Mouse (Mus musculus) 3134 (cell line): Measurements from ENCODE around the gene Exoc7.
"Not testable (repeated sequence)": the region's sequence is repeated elsewhere in the genome, so short reads cannot be mapped to it uniquely, and the experiment has no call there.

ENCODE experiments used
- DNase-seq: peaks from one replicate; pipeline ENCODE4 v3.0.0-alpha.2; 2011; ENCODE audit warnings: low spot score; ENCODE audit not compliant: insufficient read length; ENCODE audit errors: extremely low read depth

Exoc7 gene

GRCm38 (mm10) chr11:116281671-116282070 is 25.4 kb downstream of the Exoc7 start:
- DNase-seq = no peak

DNA sequence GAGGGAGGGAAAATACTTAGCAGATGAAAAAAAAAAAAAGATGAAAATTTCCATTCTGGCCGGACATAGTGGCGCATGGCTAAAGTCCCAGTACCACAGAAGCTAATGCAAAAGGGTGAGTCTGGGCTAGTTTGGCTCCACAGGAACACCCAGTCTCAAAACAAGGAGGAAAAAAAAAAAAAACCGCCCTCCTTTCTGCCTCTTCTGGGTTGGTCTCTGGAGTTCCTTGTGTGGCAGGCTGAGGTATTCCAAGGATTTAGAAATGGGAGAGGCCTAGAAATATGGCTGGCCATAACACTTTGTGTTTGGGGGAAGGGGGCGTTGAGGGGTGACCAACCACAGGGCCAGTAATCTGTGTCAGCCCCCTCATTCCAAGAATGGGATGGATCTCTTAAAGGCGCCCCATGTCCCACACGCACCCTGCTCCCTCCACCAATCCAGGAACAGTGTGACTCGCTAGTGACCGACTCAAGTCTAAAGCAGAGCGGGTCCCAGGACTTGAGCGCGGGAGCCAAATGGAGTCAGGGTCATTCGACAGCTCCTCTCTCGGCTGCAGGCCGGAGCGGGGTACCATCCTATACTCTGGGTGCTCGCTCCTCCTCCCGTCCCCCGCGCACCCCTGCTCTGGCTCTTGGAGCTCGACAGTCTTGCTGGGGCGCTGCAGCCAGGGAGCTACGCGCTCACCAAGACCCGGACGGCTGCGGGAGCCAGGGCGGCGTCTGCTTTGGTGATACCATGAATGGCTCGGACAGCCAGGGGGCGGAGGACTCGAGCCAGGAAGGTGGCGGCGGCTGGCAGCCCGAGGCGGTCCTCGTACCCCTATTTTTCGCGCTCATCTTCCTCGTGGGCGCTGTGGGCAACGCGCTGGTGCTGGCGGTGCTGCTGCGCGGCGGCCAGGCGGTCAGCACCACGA is 26.0 kb downstream of the Exoc7 start, which contains the start of gene Galr2:
TSS of gene Galr2 (plus strand) at position 189 of the 913 bp plus-strand sequence.
- no peak for DNase-seq

- not testable (repeated sequence) for DNase-seq
Measured at GRCm38 (mm10) chr11:116277184-116277583, 29.8 kb downstream of the Exoc7 start.

- peak; percentile 90 for DNase-seq
Measured at GRCm38 (mm10) chr11:116274045-116274666, 32.9 kb downstream of the Exoc7 start, which contains the start of gene Srp68. Gene Srp68, minus strand, starts transcription at chr11:116274217.

GRCm38 (mm10) chr11:116273469-116274044 is 33.5 kb downstream of the Exoc7 start:
- DNase-seq = no peak

DNA sequence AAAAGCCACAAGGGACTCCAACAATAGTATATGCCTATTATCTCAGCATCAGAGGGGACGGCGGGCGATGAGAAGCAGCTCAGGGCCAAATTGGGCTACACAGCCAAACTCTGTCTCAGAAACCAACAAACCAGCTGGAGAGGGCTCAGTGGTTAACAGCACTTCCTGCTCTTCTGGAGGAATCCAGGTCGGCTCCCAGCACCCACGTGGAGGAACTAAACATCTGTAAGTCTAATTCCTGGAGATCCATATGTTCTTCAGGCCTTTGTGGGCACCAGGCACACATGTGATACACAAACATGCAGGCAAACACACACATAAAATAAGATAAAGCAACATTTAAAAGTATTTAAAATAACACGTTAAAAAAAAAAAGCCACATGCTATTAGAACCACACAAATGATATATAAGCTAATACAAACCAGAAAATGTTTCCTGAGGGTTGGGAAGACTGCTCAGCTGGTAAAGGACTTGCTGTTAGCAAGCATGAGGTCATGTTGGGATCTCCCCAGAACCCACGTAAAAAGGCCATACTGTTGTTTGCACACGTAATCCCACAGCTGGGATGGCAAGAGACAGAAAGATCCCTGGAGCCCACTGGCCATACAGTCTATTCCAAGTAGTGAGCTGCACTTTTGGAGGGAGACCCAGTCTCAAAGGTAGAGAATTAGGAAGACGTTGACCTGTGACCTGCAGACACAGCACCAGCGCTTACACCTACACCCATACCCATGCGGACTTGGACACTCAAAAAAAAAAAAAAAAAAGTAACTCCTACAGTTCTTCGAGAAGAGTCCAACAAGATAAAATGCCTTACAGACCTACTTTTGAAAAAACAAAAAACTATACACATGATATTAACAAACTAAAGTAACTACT is 34.2 kb downstream of the Exoc7 start:
- no peak for DNase-seq

- no peak for DNase-seq
Measured at GRCm38 (mm10) chr11:116269560-116269959, 37.5 kb downstream of the Exoc7 start.

- no peak for DNase-seq
Measured at GRCm38 (mm10) chr11:116268313-116268712, 38.7 kb downstream of the Exoc7 start.

DNA sequence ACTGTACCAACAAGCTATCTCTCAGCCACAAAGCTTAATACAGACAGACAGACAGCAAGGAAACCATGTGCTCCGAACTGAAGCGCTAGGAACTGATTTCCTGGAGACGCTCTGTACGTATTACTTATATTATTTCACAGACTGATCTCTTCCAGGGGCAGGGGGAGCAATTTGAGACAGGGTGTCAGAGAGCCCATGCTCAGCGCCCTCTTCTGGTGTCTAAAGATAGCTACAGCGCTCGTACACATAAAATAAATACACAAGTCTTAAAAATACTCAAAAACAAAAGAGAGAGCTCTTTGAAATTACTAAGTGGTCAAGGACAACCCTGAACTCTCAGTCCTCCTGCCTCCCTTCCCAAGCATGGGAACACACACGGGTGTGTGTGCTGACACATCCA is 39.4 kb downstream of the Exoc7 start:
- no peak for DNase-seq

DNA sequence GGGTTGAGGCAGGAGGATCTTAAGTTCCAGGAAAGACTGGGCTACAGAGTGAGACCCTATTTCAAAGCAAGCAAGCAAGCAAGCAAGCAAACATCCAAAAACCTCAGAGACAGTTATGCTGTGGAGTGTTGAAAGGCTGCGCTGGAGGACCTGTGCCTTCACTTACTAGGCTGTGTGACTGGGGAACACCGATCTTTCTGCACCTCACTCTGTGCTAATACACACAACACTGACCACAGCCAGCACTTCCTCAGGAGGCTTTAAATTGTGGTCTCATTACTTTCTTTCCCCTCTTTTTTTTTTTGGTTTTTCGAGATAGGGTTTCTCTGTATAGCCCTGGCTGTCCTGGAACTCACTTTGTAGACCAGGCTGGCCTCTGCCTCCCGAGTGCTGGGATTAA is 41.2 kb downstream of the Exoc7 start:
- DNase-seq = no peak

GRCm38 (mm10) chr11:116265352-116265751 is 41.7 kb downstream of the Exoc7 start:
- no peak for DNase-seq

- no peak for DNase-seq
Measured at GRCm38 (mm10) chr11:116260259-116260658, 46.8 kb downstream of the Exoc7 start.

DNA sequence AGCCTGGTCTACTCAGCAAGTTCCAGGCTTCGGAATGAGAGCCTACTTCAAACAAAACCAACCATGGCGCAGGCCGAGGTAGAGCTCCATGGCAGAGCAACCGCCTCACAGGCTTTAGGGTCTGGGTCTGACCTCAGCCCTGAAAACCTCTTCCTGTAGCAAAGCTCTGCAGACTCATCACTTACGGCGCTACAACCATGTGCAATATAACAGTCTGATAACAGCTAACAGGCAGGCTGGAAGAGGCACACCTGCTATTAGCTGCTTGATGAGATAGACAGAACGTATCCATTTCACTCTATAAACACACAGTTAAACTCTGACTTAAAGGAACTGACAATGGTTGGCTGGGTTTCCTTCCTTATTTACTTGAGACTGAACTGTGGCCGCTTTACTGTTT is 47.6 kb downstream of the Exoc7 start:
- DNase-seq = no peak

DNA sequence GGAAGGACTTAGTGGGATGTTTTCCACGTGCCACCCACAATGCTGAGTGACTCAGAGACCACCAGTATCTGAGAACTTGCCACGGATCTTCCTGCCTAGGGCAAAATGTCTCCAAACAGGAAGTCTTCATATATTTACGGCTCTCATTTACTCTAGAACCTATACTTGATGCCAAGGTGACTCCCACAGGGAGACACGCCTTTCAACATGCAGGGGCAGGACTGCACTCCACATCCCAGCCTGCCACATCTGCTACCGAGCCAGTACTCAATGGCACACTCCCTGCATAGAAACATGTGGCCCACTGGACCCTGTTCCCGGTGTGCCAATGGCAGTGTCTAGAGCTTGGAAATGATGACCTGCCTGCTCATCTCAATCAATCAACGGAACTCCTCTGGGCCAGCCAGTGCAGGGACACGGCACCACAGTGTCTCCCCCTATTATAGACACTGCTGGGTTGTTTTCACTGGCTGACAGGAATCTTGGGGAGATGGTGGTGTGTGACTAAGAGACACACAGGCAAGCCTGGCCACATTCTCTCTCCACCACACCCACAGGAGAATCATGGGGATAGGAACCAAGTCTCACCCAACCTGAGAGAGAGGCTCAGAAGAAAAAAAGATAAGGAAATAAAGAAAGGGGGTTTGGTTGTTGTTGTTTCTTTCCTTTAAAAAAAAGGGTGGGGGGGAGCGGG is 50.9 kb downstream of the Exoc7 start:
- DNase-seq = peak; percentile 69

- DNase-seq = peak; percentile 60
Measured at GRCm38 (mm10) chr11:116255090-116255981, 51.7 kb downstream of the Exoc7 start.

DNA sequence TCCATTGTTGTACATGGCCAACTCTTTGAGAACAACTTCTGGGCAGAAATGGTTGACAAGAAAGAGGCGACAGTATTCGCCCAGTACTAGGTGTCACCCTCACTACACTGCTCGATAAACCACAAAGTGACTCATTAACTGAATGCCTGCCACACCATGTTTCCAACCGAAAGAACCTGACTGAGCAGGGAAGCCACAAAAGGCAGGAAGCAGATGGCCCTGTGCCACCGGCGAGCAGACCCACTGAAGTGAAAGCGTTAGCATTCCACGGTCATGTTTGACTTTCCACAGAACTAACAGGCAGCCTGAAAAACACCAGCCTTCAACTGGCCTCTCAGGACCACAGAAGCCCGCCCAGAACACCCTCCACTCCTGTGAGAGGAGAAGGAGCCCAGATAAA is 52.4 kb downstream of the Exoc7 start:
- DNase-seq = peak; percentile 81

- no peak for DNase-seq
Measured at GRCm38 (mm10) chr11:116253076-116253600, 53.9 kb downstream of the Exoc7 start.

- DNase-seq = no peak
Measured at GRCm38 (mm10) chr11:116250898-116251297, 56.1 kb downstream of the Exoc7 start.
